Mouse (Mus musculus) lung, embryonic 15.5 days (tissue): ENCODE measurements at regions not wholly inside any gene's neighbourhood (a gene's known extent, or its start where the extent isn't known, plus 50 kb on each side); places are given as distances from the start of the nearest gene placed in this dataset.

Experiments used
- ATAC-seq: fragments of 200-750 bp; cut with Nextera tagmentation; 2 replicates; pipeline ENCODE4 v1.8.0; 2017; ENCODE audit warnings: moderate number of reproducible peaks, borderline replicate concordance; ENCODE audit not compliant: low FRiP score, low TSS enrichment; ENCODE audit errors: extremely low read depth
- H3K27ac ChIP-seq: fragments of 300-500 bp; sonication (generic); 2 replicates; pipeline ENCODE4 v1.5.1; 2015; ENCODE audit warnings: moderate library complexity, mild to moderate bottlenecking, inconsistent platforms
- H3K27me3 ChIP-seq: fragments of 300-500 bp; sonication (generic); 2 replicates; pipeline ENCODE4 v1.6.1; 2015; ENCODE audit warnings: inconsistent platforms
- H3K36me3 ChIP-seq: fragments of 300-500 bp; sonication (generic); 2 replicates; pipeline ENCODE4 v1.6.1; 2015; ENCODE audit warnings: inconsistent platforms
- H3K4me1 ChIP-seq: fragments of 300-500 bp; sonication (generic); 2 replicates; pipeline ENCODE4 v1.6.1; 2015; ENCODE audit warnings: inconsistent platforms
- H3K4me2 ChIP-seq: fragments of 300-500 bp; sonication (generic); 2 replicates; pipeline ENCODE4 v1.6.1; 2015; ENCODE audit warnings: inconsistent platforms, mild to moderate bottlenecking, moderate library complexity
- H3K4me3 ChIP-seq: fragments of 300-500 bp; sonication (generic); 2 replicates; pipeline ENCODE4 v1.5.1; 2015; ENCODE audit warnings: mild to moderate bottlenecking, inconsistent platforms
- H3K9ac ChIP-seq: fragments of 300-500 bp; sonication (generic); 2 replicates; pipeline ENCODE4 v1.6.1; 2015; ENCODE audit warnings: inconsistent platforms
- H3K9me3 ChIP-seq: fragments of 300-500 bp; sonication (generic); 2 replicates; pipeline ENCODE4 v1.6.1; 2016; ENCODE audit warnings: inconsistent platforms
- WGBS: fragments of 180-500 bp; shearing (Covaris S2); methylation state at CpG from one replicate; pipeline ENCODE4 v1.1.7; 2015; 5-methylcytosine and 5-hydroxymethylcytosine counted together

DNA sequence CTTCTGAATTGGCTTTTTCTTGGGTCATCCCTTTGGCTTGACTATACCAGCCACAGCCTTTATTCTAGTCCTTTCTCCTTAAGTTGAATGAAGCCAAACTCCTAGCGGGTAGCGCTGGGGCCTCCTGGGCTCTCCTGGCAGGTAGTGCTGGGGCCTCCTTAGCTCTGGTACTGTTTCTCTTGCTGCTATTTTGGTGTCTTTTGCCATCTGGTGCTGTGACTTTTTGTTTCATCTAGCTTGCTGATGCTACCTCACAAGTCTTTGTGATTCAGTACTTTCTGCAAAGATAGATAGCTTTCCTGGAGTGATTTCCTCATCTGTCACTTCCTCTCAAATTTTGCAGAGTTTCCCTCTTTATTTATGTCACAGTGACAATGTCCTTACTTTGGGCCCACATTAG is 90.1 kb downstream of the Tmem200c start:
- Histone ChIP-seq H3K27me3 (no peaks in the 10 kb centered on the region), H3K9me3 (no peaks in the 10 kb centered on the region), H3K36me3 (no peaks in the 10 kb centered on the region), H3K4me3 (no peak overlapping the region), H3K4me2 (no peak overlapping the region), H3K4me1 (no peaks in the 10 kb centered on the region), H3K9ac (no peak overlapping the region), H3K27ac (no peak overlapping the region)
- ATAC-seq, result no peak
- WGBS, result 96% methylated on average over 2 of the region's 2 CpGs

DNA sequence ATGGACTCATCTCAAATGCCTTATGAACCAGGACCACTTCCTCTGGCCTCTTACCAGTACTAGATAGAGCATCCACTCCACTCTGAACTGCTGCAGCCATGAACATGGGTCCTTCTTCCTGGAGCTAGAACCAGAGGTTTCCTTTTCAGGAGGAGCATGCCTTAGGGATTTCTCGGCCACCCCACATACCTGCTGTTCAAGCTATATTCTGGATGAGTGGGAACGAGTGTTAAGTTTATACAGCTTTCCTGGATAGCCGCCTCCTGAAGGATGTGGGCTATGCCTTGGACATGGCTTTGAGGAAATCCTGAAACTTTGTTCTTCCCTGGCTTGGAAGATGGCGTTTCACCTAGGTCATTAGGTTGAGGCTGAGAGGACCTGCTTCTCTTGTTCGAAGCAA is 91.8 kb downstream of the Tmem200c start:
- no peak overlapping the region for H3K4me2 ChIP-seq
- WGBS, result 76% methylated on average over 5 of the region's 5 CpGs

DNA sequence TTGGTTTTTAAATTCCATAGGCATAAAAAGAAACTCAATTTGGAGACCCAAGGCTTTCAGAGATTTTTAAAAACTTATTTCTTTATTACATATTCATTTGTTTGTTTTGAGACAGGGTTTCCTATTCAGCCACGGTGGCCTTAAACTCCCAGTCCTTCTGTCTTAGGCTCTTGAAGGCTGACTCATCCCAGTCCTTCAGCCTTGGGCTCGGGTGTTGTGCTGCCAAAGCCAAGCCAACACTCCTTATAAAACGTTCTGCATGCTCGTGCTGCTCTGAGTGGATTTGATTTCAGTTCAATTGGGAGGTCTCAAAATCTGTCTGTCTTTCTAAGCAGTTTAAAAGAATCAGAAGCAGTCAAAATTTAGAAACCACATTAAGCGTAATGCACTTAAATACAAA is 96.8 kb downstream of the Tmem200c start:
- peaks cover 6% of the 10 kb centered on the region; the same call in 1 of the 2 replicates for H3K4me1 ChIP-seq
- no peak overlapping the region for H3K4me3 ChIP-seq
- H3K36me3 ChIP-seq, result no peaks in the 10 kb centered on the region
- no peak overlapping the region for H3K4me2 ChIP-seq
- no peak for ATAC-seq
- H3K9me3 ChIP-seq, result no peaks in the 10 kb centered on the region
- WGBS, result 66% methylated on average over 5 of the region's 5 CpGs
- no peak overlapping the region for H3K27ac ChIP-seq
- H3K27me3 ChIP-seq, result no peaks in the 10 kb centered on the region
- H3K9ac ChIP-seq, result no peak overlapping the region

More for the DNA sequence above, 91.8 kb downstream of the Tmem200c start:
- no peak overlapping the region for H3K9ac ChIP-seq
- no peaks in the 10 kb centered on the region for H3K4me1 ChIP-seq
- no peaks in the 10 kb centered on the region for H3K9me3 ChIP-seq
- H3K27ac ChIP-seq, result no peak overlapping the region
- H3K4me3 ChIP-seq, result no peak overlapping the region
- H3K36me3 ChIP-seq, result no peaks in the 10 kb centered on the region
- no peaks in the 10 kb centered on the region for H3K27me3 ChIP-seq
- no peak for ATAC-seq

DNA sequence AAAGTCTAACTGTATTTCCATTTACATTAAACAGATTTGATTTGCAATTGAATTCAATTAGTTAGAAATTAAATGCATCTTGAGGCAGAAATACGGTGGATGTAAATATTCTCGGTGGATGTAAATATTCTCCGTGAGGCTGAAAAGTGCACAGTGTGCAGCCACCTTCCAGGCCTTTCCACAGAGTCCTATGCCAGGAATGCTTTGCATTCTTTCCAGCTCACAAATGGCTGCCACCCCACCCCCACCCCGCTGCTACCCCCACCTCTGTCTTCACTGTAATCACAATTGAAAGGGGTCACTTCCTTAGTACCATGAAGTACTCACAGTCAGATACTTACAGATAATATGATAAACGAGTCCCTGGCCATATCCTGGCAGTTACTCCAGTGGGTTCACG is 101.0 kb downstream of the Tmem200c start:
- Histone ChIP-seq H3K4me1 (peaks cover 6% of the 10 kb centered on the region; the same call in 1 of the 2 replicates), H3K4me3 (no peak overlapping the region), H3K27me3 (no peaks in the 10 kb centered on the region), H3K27ac (no peak overlapping the region), H3K9me3 (no peaks in the 10 kb centered on the region), H3K36me3 (no peaks in the 10 kb centered on the region), H3K4me2 (no peak overlapping the region), H3K9ac (no peak overlapping the region)
- WGBS, result 12% methylated on average over 6 of the region's 6 CpGs
- ATAC-seq, result no peak

DNA sequence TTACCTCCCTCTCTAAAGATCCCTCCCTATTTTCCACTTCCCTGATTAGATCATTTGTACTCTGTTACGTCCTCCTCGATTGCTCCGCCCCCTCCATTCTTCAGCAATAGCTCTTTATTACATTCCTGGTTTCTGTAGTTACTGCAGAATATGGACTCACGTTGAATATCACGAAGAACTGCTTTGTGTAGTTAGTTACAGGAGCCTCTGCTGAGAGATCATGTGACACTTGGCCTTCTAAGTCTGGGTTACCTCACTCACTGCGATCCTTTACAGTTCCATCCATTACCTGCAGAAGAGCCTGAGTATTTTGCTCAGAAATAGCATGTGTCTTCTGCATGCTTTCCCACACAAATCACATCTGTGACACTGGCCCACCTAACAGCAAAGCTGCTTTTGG is 102.3 kb downstream of the Tmem200c start:
- H3K4me3 ChIP-seq, result no peak overlapping the region

DNA sequence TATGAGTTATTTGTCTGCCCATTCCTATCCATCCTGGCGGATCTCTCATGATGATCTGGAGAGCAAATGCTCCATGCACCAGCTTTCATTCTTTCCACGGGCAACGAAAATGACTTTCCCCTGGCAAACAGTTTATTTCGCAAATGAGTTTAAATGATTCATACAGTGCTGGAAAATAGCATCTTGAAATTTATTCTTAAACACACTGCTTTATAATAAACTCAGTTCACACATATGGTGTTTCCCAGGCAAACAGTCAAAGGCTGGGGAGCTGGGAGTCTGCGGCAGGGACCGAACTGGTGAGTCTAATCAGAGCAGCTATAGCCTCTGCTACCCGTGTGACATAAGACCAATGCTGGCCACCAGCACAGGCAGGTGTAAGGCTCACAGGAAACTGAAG is 106.8 kb downstream of the Tmem200c start:
- ATAC-seq, result no peak
- WGBS, result 84% methylated on average over 7 of the region's 7 CpGs

More for the DNA sequence above, 102.3 kb downstream of the Tmem200c start:
- no peak overlapping the region for H3K4me2 ChIP-seq
- H3K9me3 ChIP-seq, result no peaks in the 10 kb centered on the region
- no peak overlapping the region for H3K27ac ChIP-seq
- H3K9ac ChIP-seq, result no peak overlapping the region
- H3K27me3 ChIP-seq, result no peaks in the 10 kb centered on the region
- 55% methylated on average over 6 of the region's 6 CpGs for WGBS
- no peaks in the 10 kb centered on the region for H3K36me3 ChIP-seq
- no peak for ATAC-seq
- H3K4me1 ChIP-seq, result peaks cover 6% of the 10 kb centered on the region; the same call in 1 of the 2 replicates

DNA sequence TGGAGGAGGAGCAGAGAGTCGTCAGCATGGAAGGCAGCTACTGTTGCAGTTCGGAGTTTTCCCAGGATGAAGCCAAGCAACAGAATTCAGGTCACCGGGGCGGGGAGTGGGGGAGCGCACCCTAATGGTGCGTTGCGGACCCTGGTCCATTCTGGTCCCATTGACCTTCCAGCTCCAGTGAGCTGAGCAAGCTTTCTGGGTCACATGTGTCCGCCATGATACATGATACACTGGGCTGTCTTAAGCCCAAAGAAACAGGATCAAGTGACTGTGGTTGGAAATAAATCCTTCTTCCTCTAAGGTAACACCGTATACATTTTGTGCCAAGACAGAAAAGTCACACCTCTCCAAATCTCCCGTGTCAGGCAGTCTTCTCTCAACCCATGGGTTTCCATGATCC is 107.6 kb downstream of the Tmem200c start:
- no peak overlapping the region for H3K4me2 ChIP-seq

More for the DNA sequence above, 106.8 kb downstream of the Tmem200c start:
- Histone ChIP-seq H3K9me3 (no peaks in the 10 kb centered on the region), H3K9ac (no peak overlapping the region), H3K27ac (no peak overlapping the region), H3K4me2 (no peak overlapping the region), H3K4me1 (no peaks in the 10 kb centered on the region), H3K27me3 (no peaks in the 10 kb centered on the region), H3K36me3 (no peaks in the 10 kb centered on the region), H3K4me3 (no peak overlapping the region)

DNA sequence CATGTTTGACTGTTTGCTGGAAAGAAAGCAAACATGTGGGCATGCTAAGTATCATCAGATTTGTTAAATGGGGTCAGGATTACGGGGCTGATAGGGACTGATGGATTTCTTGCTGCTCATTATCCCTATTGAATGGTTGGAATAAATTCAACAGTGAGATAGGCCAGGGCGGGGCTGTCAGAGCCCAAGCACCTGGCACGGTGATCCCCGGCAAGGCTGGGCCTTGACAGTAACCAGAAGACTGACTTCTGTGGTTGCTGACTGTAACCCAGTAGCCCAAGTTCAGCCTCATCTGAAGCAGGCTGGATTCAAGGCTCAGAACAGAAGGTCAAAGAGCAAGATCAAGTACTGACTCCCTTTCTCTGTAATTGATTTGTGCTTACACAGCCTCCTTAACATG is 109.6 kb downstream of the Tmem200c start:
- H3K27ac ChIP-seq, result no peak overlapping the region
- H3K4me2 ChIP-seq, result no peak overlapping the region
- H3K9ac ChIP-seq, result no peak overlapping the region
- no peaks in the 10 kb centered on the region for H3K9me3 ChIP-seq
- no peaks in the 10 kb centered on the region for H3K27me3 ChIP-seq
- no peak for ATAC-seq
- no peak overlapping the region for H3K4me3 ChIP-seq
- no peaks in the 10 kb centered on the region for H3K36me3 ChIP-seq
- 57% methylated on average over 4 of the region's 4 CpGs for WGBS
- H3K4me1 ChIP-seq, result no peaks in the 10 kb centered on the region

More for the DNA sequence above, 107.6 kb downstream of the Tmem200c start:
- Histone ChIP-seq H3K4me3 (no peak overlapping the region), H3K36me3 (no peaks in the 10 kb centered on the region), H3K9me3 (no peaks in the 10 kb centered on the region), H3K9ac (no peak overlapping the region), H3K27ac (no peak overlapping the region), H3K4me1 (no peaks in the 10 kb centered on the region), H3K27me3 (no peaks in the 10 kb centered on the region)
- ATAC-seq, result no peak
- 76% methylated on average over 10 of the region's 10 CpGs for whole genome bisulfite sequencing

DNA sequence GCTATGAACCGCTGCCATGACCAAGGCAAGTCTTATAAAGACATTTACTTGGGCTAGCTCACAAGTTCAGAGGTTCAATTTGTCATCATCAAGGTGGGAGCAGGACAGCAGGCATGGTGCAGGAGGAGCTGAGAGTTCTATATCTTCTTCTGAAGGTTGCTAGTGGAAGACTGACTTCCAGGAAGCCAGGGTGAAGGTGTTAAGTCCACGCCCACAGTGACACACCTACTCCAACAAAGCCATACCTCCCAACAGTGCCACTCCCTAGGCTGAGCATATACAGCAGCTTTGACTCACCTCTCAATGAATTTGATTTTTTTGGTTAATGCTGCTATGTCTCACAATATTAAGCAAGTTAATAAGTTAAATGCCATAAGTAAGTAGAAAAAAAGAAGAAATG is 119.2 kb upstream of the Epb41l3 start:
- Histone ChIP-seq H3K9ac (no peak overlapping the region), H3K4me1 (no peaks in the 10 kb centered on the region), H3K27ac (no peak overlapping the region), H3K4me2 (no peak overlapping the region), H3K27me3 (no peaks in the 10 kb centered on the region), H3K4me3 (no peak overlapping the region), H3K36me3 (no peaks in the 10 kb centered on the region), H3K9me3 (no peaks in the 10 kb centered on the region)
- no peak for ATAC-seq
- WGBS, result 87% methylated on average over 2 of the region's 2 CpGs

DNA sequence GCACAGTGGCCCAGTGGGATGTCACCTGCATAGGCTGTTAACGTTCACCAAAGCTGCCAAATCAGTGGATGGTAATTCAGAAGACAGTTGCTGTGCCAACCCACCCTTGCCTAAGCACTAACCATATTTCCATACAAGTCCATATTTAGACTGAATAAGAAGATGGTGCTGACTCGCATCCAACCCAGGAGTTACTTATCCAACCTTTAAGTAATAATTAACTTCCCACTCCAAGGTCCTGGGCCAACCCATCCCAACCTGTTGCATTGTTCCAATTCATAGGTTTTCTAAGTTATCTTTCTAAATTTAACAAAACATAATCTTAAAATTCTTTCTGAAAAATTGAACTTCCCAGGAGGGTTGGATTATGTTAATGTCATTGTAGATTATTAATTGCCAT is 114.3 kb upstream of the Epb41l3 start:
- no peak overlapping the region for H3K4me2 ChIP-seq
- no peak overlapping the region for H3K27ac ChIP-seq
- no peaks in the 10 kb centered on the region for H3K4me1 ChIP-seq
- ATAC-seq, result no peak
- 80% methylated on average over 2 of the region's 2 CpGs for WGBS
- no peak overlapping the region for H3K4me3 ChIP-seq
- no peaks in the 10 kb centered on the region for H3K9me3 ChIP-seq
- H3K9ac ChIP-seq, result no peak overlapping the region
- no peaks in the 10 kb centered on the region for H3K27me3 ChIP-seq
- H3K36me3 ChIP-seq, result no peaks in the 10 kb centered on the region

DNA sequence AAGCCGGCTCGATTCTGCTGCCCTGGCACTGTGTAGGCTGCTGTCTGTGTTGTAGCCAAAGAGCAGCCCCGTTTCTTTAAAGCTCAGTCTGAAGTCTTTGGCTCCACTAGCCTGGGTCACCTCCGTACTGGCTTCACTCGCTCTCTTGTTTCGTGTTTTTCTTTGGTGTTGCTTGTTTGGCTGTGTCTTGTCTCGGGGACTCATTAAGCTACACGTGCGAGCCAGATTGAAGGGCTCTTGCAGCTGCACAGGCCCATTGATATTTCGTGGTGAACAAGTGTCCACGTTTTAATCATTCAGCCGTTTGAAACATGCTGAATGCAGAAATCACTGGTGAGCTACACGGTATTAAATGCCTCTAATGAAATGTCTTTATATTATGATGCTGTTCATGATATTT is 99.9 kb upstream of the Epb41l3 start:
- no peak for ATAC-seq
- 67% methylated on average over 13 of the region's 13 CpGs for WGBS
- Histone ChIP-seq H3K27me3 (no peaks in the 10 kb centered on the region), H3K9ac (no peak overlapping the region), H3K4me1 (no peaks in the 10 kb centered on the region), H3K9me3 (no peaks in the 10 kb centered on the region), H3K36me3 (no peaks in the 10 kb centered on the region), H3K27ac (no peak overlapping the region), H3K4me3 (no peak overlapping the region), H3K4me2 (no peak overlapping the region)

DNA sequence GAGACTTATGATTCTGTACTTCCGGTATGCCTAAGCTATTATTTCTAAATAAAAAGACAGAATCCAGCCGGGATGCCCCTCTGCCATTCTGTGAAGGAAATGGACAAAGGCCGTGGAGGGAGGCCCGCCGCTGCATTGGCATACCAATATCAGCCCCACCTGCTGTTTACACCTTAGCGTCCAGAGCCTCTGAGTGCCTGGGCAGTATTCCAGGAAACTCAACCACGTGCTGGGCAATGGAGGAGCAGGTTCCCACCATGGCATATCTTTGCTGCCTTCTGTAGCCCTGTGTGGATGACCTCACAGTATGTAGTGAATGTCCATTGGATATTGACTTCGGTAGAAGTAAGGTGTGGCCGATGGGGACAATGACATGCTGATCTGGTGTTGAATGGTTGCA is 97.3 kb upstream of the Epb41l3 start:
- H3K4me1 ChIP-seq, result no peaks in the 10 kb centered on the region
- H3K9me3 ChIP-seq, result no peaks in the 10 kb centered on the region
- 76% methylated on average over 9 of the region's 9 CpGs for WGBS
- H3K4me2 ChIP-seq, result no peak overlapping the region
- no peak for ATAC-seq
- H3K36me3 ChIP-seq, result no peaks in the 10 kb centered on the region
- H3K4me3 ChIP-seq, result no peak overlapping the region
- H3K27me3 ChIP-seq, result no peaks in the 10 kb centered on the region
- H3K9ac ChIP-seq, result no peak overlapping the region
- H3K27ac ChIP-seq, result no peak overlapping the region

DNA sequence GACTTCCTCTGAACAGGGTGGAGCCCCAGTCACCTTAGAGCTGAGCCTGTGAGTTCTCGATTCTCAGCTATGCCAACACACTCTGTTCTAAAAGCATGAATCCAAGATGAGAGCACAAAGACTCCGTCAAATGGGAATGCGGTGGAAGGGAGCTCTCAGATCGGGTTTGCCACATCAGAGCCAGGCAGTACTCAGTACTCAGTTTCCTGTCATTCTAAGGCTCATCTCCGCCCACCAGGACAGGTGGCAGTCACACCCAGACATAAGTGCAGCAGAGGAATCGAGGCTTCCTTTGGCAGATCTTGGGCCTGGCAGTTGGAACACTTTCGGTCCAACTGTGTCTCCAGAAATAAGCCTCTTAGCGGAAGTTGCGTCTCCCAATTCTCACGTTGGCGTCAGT is 94.4 kb upstream of the Epb41l3 start:
- H3K9ac ChIP-seq, result no peak overlapping the region
- no peak for ATAC-seq
- H3K27me3 ChIP-seq, result no peaks in the 10 kb centered on the region
- no peaks in the 10 kb centered on the region for H3K9me3 ChIP-seq
- no peak overlapping the region for H3K27ac ChIP-seq
- 82% methylated on average over 11 of the region's 11 CpGs for WGBS
- no peaks in the 10 kb centered on the region for H3K4me1 ChIP-seq
- no peak overlapping the region for H3K4me2 ChIP-seq
- no peak overlapping the region for H3K4me3 ChIP-seq
- no peaks in the 10 kb centered on the region for H3K36me3 ChIP-seq
